Mouse (Mus musculus): ENCODE data around the gene Tgm5.
A peak's percentile ranks its signal among the peaks of the same experiment; 100 is the strongest.
"Not testable (repeated sequence)": the region's sequence is repeated elsewhere in the genome, so short reads cannot be mapped to it uniquely, and the experiment has no call there.

The Tgm5 gene

GRCm38 (mm10) chr2:121085480-121086185, at the start of gene Tgm5:
Gene Tgm5, minus strand, starts transcription at chr2:121085841.
- DNase-seq, result no peak

- no peak for DNase-seq
Measured at GRCm38 (mm10) chr2:121132822-121133221, 47.2 kb upstream of the Tgm5 start.

- DNase-seq, result no peak
Measured at GRCm38 (mm10) chr2:121128865-121129620, 43.4 kb upstream of the Tgm5 start.

- no peak for DNase-seq
Measured at GRCm38 (mm10) chr2:121127536-121127935, 41.9 kb upstream of the Tgm5 start.

GRCm38 (mm10) chr2:121126302-121126701, 40.7 kb upstream of the Tgm5 start:
- DNase-seq, result not testable (repeated sequence)

- DNase-seq, result peak; percentile 35 to 79
Measured at GRCm38 (mm10) chr2:121119260-121119659, 33.6 kb upstream of the Tgm5 start.

- DNase-seq, result no peak
Measured at GRCm38 (mm10) chr2:121115418-121115817, 29.8 kb upstream of the Tgm5 start.

- DNase-seq, result no peak
Measured at GRCm38 (mm10) chr2:121109695-121110094, 24.1 kb upstream of the Tgm5 start, which contains the start of gene Tgm7. Gene Tgm7, minus strand, starts transcription at chr2:121109795.

GRCm38 (mm10) chr2:121105940-121106339, 20.3 kb upstream of the Tgm5 start:
- no peak for DNase-seq

- peak in 1 of 2 experiments; percentile 69 for DNase-seq
Measured at GRCm38 (mm10) chr2:121102051-121102450, 16.4 kb upstream of the Tgm5 start.

- no peak for DNase-seq
Measured at GRCm38 (mm10) chr2:121089751-121090150, 4.1 kb upstream of the Tgm5 start.

- DNase-seq, result no peak
Measured at GRCm38 (mm10) chr2:121088507-121088906, 2.9 kb upstream of the Tgm5 start.

GRCm38 (mm10) chr2:121082626-121083025, 3.0 kb downstream of the Tgm5 start:
- DNase-seq, result no peak

- DNase-seq, result no peak
Measured at GRCm38 (mm10) chr2:121074747-121075146, 10.9 kb downstream of the Tgm5 start.

- DNase-seq, result peak; percentile 44 to 77
Measured at GRCm38 (mm10) chr2:121071871-121072270, 13.8 kb downstream of the Tgm5 start.

- no peak for DNase-seq
Measured at GRCm38 (mm10) chr2:121069506-121069905, 16.1 kb downstream of the Tgm5 start.

GRCm38 (mm10) chr2:121067116-121067515, 18.5 kb downstream of the Tgm5 start:
- no peak for DNase-seq

- no peak for DNase-seq
Measured at GRCm38 (mm10) chr2:121061315-121061714, 24.3 kb downstream of the Tgm5 start.

GRCm38 (mm10) chr2:121057997-121058396, 27.6 kb downstream of the Tgm5 start:
- no peak for DNase-seq

- DNase-seq, result no peak
Measured at GRCm38 (mm10) chr2:121055915-121056314, 29.7 kb downstream of the Tgm5 start.

- no peak for DNase-seq
Measured at GRCm38 (mm10) chr2:121054060-121054459, 31.6 kb downstream of the Tgm5 start.

- DNase-seq, result no peak
Measured at GRCm38 (mm10) chr2:121052176-121052575, 33.5 kb downstream of the Tgm5 start.

GRCm38 (mm10) chr2:121045653-121046052, 40.0 kb downstream of the Tgm5 start:
- no peak for DNase-seq

GRCm38 (mm10) chr2:121041098-121041497, 44.5 kb downstream of the Tgm5 start:
- peak in 1 of 2 experiments; percentile 24 for DNase-seq
